Mouse (Mus musculus): ENCODE measurements around the gene Stxbp1.

- no peak for TF ChIP-seq CTCF (IDR thresholded peaks at IDR 0.05; ENCODE audit: control insufficient read depth, insufficient read depth, low read length)
- TF ChIP-seq POLR2A (IDR thresholded peaks at IDR 0.05; ENCODE audit: borderline replicate concordance, control insufficient read depth, low read depth, low read length): no peak
These were observed 8.2 kb upstream of the Stxbp1 start for GRCm38 (mm10) chr2:32855046-32855785.
